Mouse (Mus musculus) liver, adult 2 months (tissue): Measurements from ENCODE around the gene Nars2.

Experiments used
- CTCF ChIP-seq: fragments of 200-500 bp; IDR thresholded peaks from 2 replicates; pipeline ENCODE4 v1.5.1; 2011; ENCODE audit warnings: low read depth, low read length, control low read depth
- POLR2A ChIP-seq: fragments of 200-500 bp; IDR thresholded peaks from 2 replicates; pipeline ENCODE4 v1.6.1; 2011; ENCODE audit warnings: low read length, control low read depth; ENCODE audit not compliant: insufficient read depth; ENCODE audit errors: extremely low read depth

DNA sequence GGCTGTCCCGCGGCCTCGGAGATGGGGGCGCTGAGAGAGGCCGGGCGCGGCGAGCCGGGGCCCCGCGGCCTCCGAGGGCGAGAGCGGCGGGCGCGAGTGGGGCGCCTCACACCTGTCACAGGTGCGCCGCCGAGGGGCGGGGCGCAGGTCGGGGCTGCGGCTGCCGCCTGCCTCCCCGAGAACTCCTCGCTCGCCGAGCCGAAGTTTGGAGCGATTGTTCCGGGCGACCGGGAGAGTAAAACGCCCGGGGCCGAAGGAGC lies 130.6 kb downstream of the Nars2 start:
- TF ChIP-seq CTCF (no peak), POLR2A (no peak)
